Mouse (Mus musculus) lung, postnatal 36 days (tissue): ENCODE data around the gene Msh6.
A peak's percentile ranks its signal among the peaks of the same experiment; 100 is the strongest.
"Not testable (repeated sequence)": the region's sequence is repeated elsewhere in the genome, so short reads cannot be mapped to it uniquely, and the experiment has no call there.

Source experiments
- DNase-seq: peaks from one replicate; pipeline ENCODE4 v3.0.0; 2022; ENCODE audit warnings: mixed read lengths

Gene Msh6

GRCm38 (mm10) chr17:87974629-87975228 is at the start of gene Msh6:
Msh6 (plus strand) TSS chr17:87975062.
- peak; percentile 92 for DNase-seq

GRCm38 (mm10) chr17:87934326-87934725 is 40.5 kb upstream of the Msh6 start:
- DNase-seq = no peak

GRCm38 (mm10) chr17:87934736-87935135 is 40.1 kb upstream of the Msh6 start:
- DNase-seq = no peak

- no peak for DNase-seq
These were observed 38.7 kb upstream of the Msh6 start for GRCm38 (mm10) chr17:87936156-87936555.

GRCm38 (mm10) chr17:87948965-87949584 is 25.8 kb upstream of the Msh6 start:
- peak; percentile 80 for DNase-seq

GRCm38 (mm10) chr17:87954618-87955124 is 20.2 kb upstream of the Msh6 start:
- DNase-seq = not testable (repeated sequence)

GRCm38 (mm10) chr17:87957096-87957840 is 17.6 kb upstream of the Msh6 start:
- DNase-seq = no peak

- no peak for DNase-seq
These were observed 16.6 kb upstream of the Msh6 start for GRCm38 (mm10) chr17:87958283-87958682.

GRCm38 (mm10) chr17:87959406-87959805 is 15.5 kb upstream of the Msh6 start:
- DNase-seq = not testable (repeated sequence)

- DNase-seq = not testable (repeated sequence)
These were observed 14.9 kb upstream of the Msh6 start for GRCm38 (mm10) chr17:87959931-87960330.

GRCm38 (mm10) chr17:87963081-87964075 is 11.5 kb upstream of the Msh6 start:
- DNase-seq = no peak

- DNase-seq = not testable (repeated sequence)
These were observed 6.4 kb upstream of the Msh6 start for GRCm38 (mm10) chr17:87968483-87968926.

- peak; percentile 38 for DNase-seq
These were observed 2.9 kb upstream of the Msh6 start for GRCm38 (mm10) chr17:87971696-87972591.

GRCm38 (mm10) chr17:87972856-87973255 is 2.0 kb upstream of the Msh6 start:
- DNase-seq = no peak

- no peak for DNase-seq
These were observed 1.3 kb upstream of the Msh6 start for GRCm38 (mm10) chr17:87973261-87974167.

GRCm38 (mm10) chr17:87975229-87975853 is 479 bp downstream of the Msh6 start:
- DNase-seq = peak; percentile 56

GRCm38 (mm10) chr17:87976154-87976806 is 1.4 kb downstream of the Msh6 start:
- no peak for DNase-seq

- not testable (repeated sequence) for DNase-seq
These were observed 2.1 kb downstream of the Msh6 start for GRCm38 (mm10) chr17:87976927-87977326.

GRCm38 (mm10) chr17:87979696-87980095 is 4.8 kb downstream of the Msh6 start:
- not testable (repeated sequence) for DNase-seq
